Mouse (Mus musculus) effector memory CD4-positive, alpha-beta T cell, adult 7 months (primary cell): ENCODE measurements around the gene Extl2. TPM values are rescaled to one million over a fixed set of nuclear protein-coding genes. Genes with fewer than 3 reads are reported as not detected.

Experiments
- polyA plus RNA-seq: library from polyadenylated mRNA; unstranded; fragments of 100-300 nt; shearing (Covaris generic); gene quantifications from one replicate; pipeline ENCODE4 v1.2.1, GENCODE M21; 2017

Extl2 gene
- 4.9 TPM for polyA plus RNA-seq

GRCm38 (mm10) chr3:116006978-116007940, at the start of gene Extl2, which contains the start of gene Slc30a7:
Gene Extl2, plus strand, starts transcription at chr3:116007462.
Gene Slc30a7, minus strand, starts transcription at chr3:116007406.

Other genes starting within 250 kb of the Extl2 start
- gene Dph5, start 119.6 kb upstream of the Extl2 start, polyA plus RNA-seq: 99.0 TPM
- gene Slc30a7, start 56 bp upstream of the Extl2 start, polyA plus RNA-seq: 66.9 TPM
- 0.26 TPM for gene Vcam1, start 122.2 kb downstream of the Extl2 start, polyA plus RNA-seq
- not detected for gene Gpr88, start 246.0 kb downstream of the Extl2 start, polyA plus RNA-seq